Mouse (Mus musculus) neural tube, embryonic 15.5 days (tissue): Measurements from ENCODE around the gene Tmprss7. TPM values are rescaled to one million over a fixed set of nuclear protein-coding genes. Genes with fewer than 3 reads are reported as not detected.

Experiments used
- ATAC-seq: fragments of 200-750 bp; cut with Nextera tagmentation; 2 replicates; pipeline ENCODE4 v1.8.0; 2017; ENCODE audit warnings: mild to moderate bottlenecking, moderate TSS enrichment, moderate library complexity; ENCODE audit not compliant: low FRiP score
- H3K27ac ChIP-seq: fragments of 300-500 bp; sonication (generic); replicated peaks from 2 replicates; pipeline ENCODE4 v1.5.1; 2015; ENCODE audit warnings: mild to moderate bottlenecking, inconsistent platforms
- H3K27me3 ChIP-seq: fragments of 300-500 bp; sonication (generic); replicated peaks from 2 replicates; pipeline ENCODE4 v1.6.1; 2015; ENCODE audit warnings: inconsistent platforms
- H3K36me3 ChIP-seq: fragments of 300-500 bp; sonication (generic); 2 replicates; pipeline ENCODE4 v1.6.1; 2015; ENCODE audit warnings: inconsistent platforms
- H3K4me1 ChIP-seq: fragments of 300-500 bp; sonication (generic); 2 replicates; pipeline ENCODE4 v1.6.1; 2015; ENCODE audit warnings: inconsistent platforms
- H3K4me2 ChIP-seq: fragments of 300-500 bp; sonication (generic); 2 replicates; pipeline ENCODE4 v1.6.1; 2015; ENCODE audit warnings: inconsistent platforms, mild to moderate bottlenecking, moderate library complexity
- H3K4me3 ChIP-seq: fragments of 300-500 bp; sonication (generic); replicated peaks from 2 replicates; pipeline ENCODE4 v1.5.1; 2015; ENCODE audit warnings: mild to moderate bottlenecking, inconsistent platforms
- H3K9ac ChIP-seq: fragments of 300-500 bp; sonication (generic); replicated peaks from 2 replicates; pipeline ENCODE4 v1.6.1; 2015; ENCODE audit warnings: mild to moderate bottlenecking, inconsistent platforms
- H3K9me3 ChIP-seq: fragments of 300-500 bp; sonication (generic); replicated peaks from 2 replicates; pipeline ENCODE4 v1.6.1; 2016; ENCODE audit warnings: inconsistent platforms
- WGBS: fragments of 180-500 bp; shearing (Covaris S2); methylation state at CpG from one replicate; pipeline ENCODE4 v1.1.7; 2015; ENCODE audit warnings: mixed read lengths; 5-methylcytosine and 5-hydroxymethylcytosine counted together
- polyA plus RNA-seq: library from polyadenylated mRNA; unstranded; fragments of >200 nt; fragmentation: Nextera tagmentation; extraction: Ambion mirVana; gene quantifications from 2 replicates; pipeline ENCODE4 v1.2.1, GENCODE M21; 2015

The Tmprss7 gene
- polyA plus RNA-seq, 1 experiment from 2014 or later, result 0.49 TPM

- Histone ChIP-seq H3K4me3 (no peak overlapping the region), H3K27me3 (no peaks in the 10 kb centered on the region), H3K4me1 (no peaks in the 10 kb centered on the region), H3K4me2 (no peak overlapping the region), H3K9ac (no peak overlapping the region), H3K9me3 (no peaks in the 10 kb centered on the region), H3K27ac (no peak overlapping the region), H3K36me3 (no peaks in the 10 kb centered on the region)
- ATAC-seq, result no peak
- 86% methylated on average over 1 of the region's 1 CpGs for WGBS
Measured at GRCm38 (mm10) chr16:45615944-45616343, 77.5 kb downstream of the Tmprss7 start.

- ATAC-seq, result no peak
- no peak overlapping the region for H3K4me3 ChIP-seq
- 83% methylated on average over 2 of the region's 2 CpGs for WGBS
- no peaks in the 10 kb centered on the region for H3K4me1 ChIP-seq
- H3K4me2 ChIP-seq, result no peak overlapping the region
- no peaks in the 10 kb centered on the region for H3K36me3 ChIP-seq
- H3K9me3 ChIP-seq, result no peaks in the 10 kb centered on the region
- no peak overlapping the region for H3K9ac ChIP-seq
- no peaks in the 10 kb centered on the region for H3K27me3 ChIP-seq
- no peak overlapping the region for H3K27ac ChIP-seq
Measured at GRCm38 (mm10) chr16:45613247-45613646, 80.2 kb downstream of the Tmprss7 start.

- Histone ChIP-seq H3K4me1 (no peaks in the 10 kb centered on the region), H3K27me3 (no peaks in the 10 kb centered on the region), H3K27ac (no peak within 1 kb of the TSS), H3K9ac (no peak within 1 kb of the TSS), H3K9me3 (no peaks in the 10 kb centered on the region), H3K4me2 (no peak within 1 kb of the TSS), H3K4me3 (no peak within 1 kb of the TSS), H3K36me3 (no peaks in the 10 kb centered on the region)
- WGBS, result 79% methylated on average over 4 of the region's 4 CpGs
- no peak for ATAC-seq
Measured at GRCm38 (mm10) chr16:45610267-45610666, 83.2 kb downstream of the Tmprss7 start, which contains the start of gene Gcsam. Gcsam (plus strand) TSS chr16:45610380.

- no peak overlapping the region for H3K27ac ChIP-seq
- H3K9me3 ChIP-seq, result no peaks in the 10 kb centered on the region
- no peak overlapping the region for H3K4me2 ChIP-seq
- no peak overlapping the region for H3K9ac ChIP-seq
- no peaks in the 10 kb centered on the region for H3K4me1 ChIP-seq
- H3K27me3 ChIP-seq, result no peaks in the 10 kb centered on the region
- no peaks in the 10 kb centered on the region for H3K36me3 ChIP-seq
- ATAC-seq, result no peak
- H3K4me3 ChIP-seq, result no peak overlapping the region
- 75% methylated on average over 3 of the region's 3 CpGs for WGBS
Measured at GRCm38 (mm10) chr16:45609300-45609699, 84.2 kb downstream of the Tmprss7 start.

GRCm38 (mm10) chr16:45608481-45608954 lies 84.9 kb downstream of the Tmprss7 start:
- no peaks in the 10 kb centered on the region for H3K4me1 ChIP-seq
- no peaks in the 10 kb centered on the region for H3K27me3 ChIP-seq
- H3K4me3 ChIP-seq, result no peak overlapping the region
- H3K4me2 ChIP-seq, result no peak overlapping the region
- H3K27ac ChIP-seq, result no peak overlapping the region
- no peaks in the 10 kb centered on the region for H3K36me3 ChIP-seq
- H3K9ac ChIP-seq, result no peak overlapping the region
- peak; percentile 73; the same call in 1 of the 2 replicates for ATAC-seq
- WGBS, result 55% methylated on average over 4 of the region's 4 CpGs
- H3K9me3 ChIP-seq, result no peaks in the 10 kb centered on the region

Other genes starting within 250 kb of the Tmprss7 start
- 0.08 TPM in 1 of 2 replicates, not detected in the other for gene Gm609, start 200.7 kb downstream of the Tmprss7 start, polyA plus RNA-seq
- gene Gm17783, start 161.6 kb downstream of the Tmprss7 start, polyA plus RNA-seq, result not detected in 2 replicates
- gene Slc9c1, start 158.3 kb downstream of the Tmprss7 start, polyA plus RNA-seq, result not detected in 2 replicates
- 0.26 TPM in 1 of 2 replicates, not detected in the other for gene Gcsam, start 83.3 kb downstream of the Tmprss7 start, polyA plus RNA-seq
- gene BC016579, start 39.6 kb downstream of the Tmprss7 start, polyA plus RNA-seq, result 0.29 TPM in 1 of 2 replicates, not detected in the other
- gene Tagln3, start 30.9 kb upstream of the Tmprss7 start, polyA plus RNA-seq, result 451 and 532 TPM in 2 replicates
- 38.7 and 41.1 TPM in 2 replicates for gene Abhd10, start 49.3 kb upstream of the Tmprss7 start, polyA plus RNA-seq